Mouse (Mus musculus): ENCODE measurements at regions not wholly inside any gene's neighbourhood (a gene's known extent, or its start where the extent isn't known, plus 50 kb on each side); places are given as distances from the start of the nearest gene placed in this dataset.

GRCm38 (mm10) chr6:31261797-31262540 lies 136.6 kb upstream of the Mkln1 start:
- DNase-seq (ENCODE audit: inconsistent age in 2 of 2, low spot score in 1 of 2) = peak in 1 of 2 experiments; percentile 85

GRCm38 (mm10) chr6:31262651-31263050 lies 135.9 kb upstream of the Mkln1 start:
- peak in 1 of 2 experiments; percentile 36 for DNase-seq (ENCODE audit: inconsistent age in 2 of 2, low spot score in 1 of 2)

GRCm38 (mm10) chr6:31263821-31264220 lies 134.7 kb upstream of the Mkln1 start:
- peak in 1 of 2 experiments; percentile 34 for DNase-seq (ENCODE audit: inconsistent age in 2 of 2, low spot score in 1 of 2)

- DNase-seq (ENCODE audit: inconsistent age in 2 of 2, low spot score in 1 of 2) = no peak
Measured at GRCm38 (mm10) chr6:31266441-31267040, 132.0 kb upstream of the Mkln1 start.

- no peak for DNase-seq (ENCODE audit: inconsistent age in 2 of 2, low spot score in 1 of 2)
Measured at GRCm38 (mm10) chr6:31268057-31268456, 130.5 kb upstream of the Mkln1 start.

GRCm38 (mm10) chr6:31273816-31274215 lies 124.7 kb upstream of the Mkln1 start:
- peak in 1 of 2 experiments; percentile 33 for DNase-seq (ENCODE audit: inconsistent age in 2 of 2, low spot score in 1 of 2)

- peak in 1 of 2 experiments; percentile 46 for DNase-seq (ENCODE audit: inconsistent age in 2 of 2, low spot score in 1 of 2)
Measured at GRCm38 (mm10) chr6:31274236-31274635, 124.3 kb upstream of the Mkln1 start.

GRCm38 (mm10) chr6:31277792-31278191 lies 120.7 kb upstream of the Mkln1 start:
- no peak for DNase-seq (ENCODE audit: inconsistent age in 2 of 2, low spot score in 1 of 2)

GRCm38 (mm10) chr6:31283973-31284372 lies 114.6 kb upstream of the Mkln1 start:
- DNase-seq (ENCODE audit: inconsistent age in 2 of 2, low spot score in 1 of 2) = no peak

GRCm38 (mm10) chr6:31284390-31284789 lies 114.1 kb upstream of the Mkln1 start:
- DNase-seq (ENCODE audit: inconsistent age in 2 of 2, low spot score in 1 of 2) = peak in 1 of 2 experiments; percentile 54

GRCm38 (mm10) chr6:31285064-31285463 lies 113.5 kb upstream of the Mkln1 start:
- DNase-seq (ENCODE audit: inconsistent age in 2 of 2, low spot score in 1 of 2) = no peak

GRCm38 (mm10) chr6:31285981-31286737 lies 112.4 kb upstream of the Mkln1 start:
- peak in 1 of 2 experiments; percentile 60 for DNase-seq (ENCODE audit: inconsistent age in 2 of 2, low spot score in 1 of 2)

- DNase-seq (ENCODE audit: inconsistent age in 2 of 2, low spot score in 1 of 2) = no peak
Measured at GRCm38 (mm10) chr6:31287176-31287575, 111.4 kb upstream of the Mkln1 start.

- DNase-seq (ENCODE audit: inconsistent age in 2 of 2, low spot score in 1 of 2) = peak in 1 of 2 experiments; percentile 62
Measured at GRCm38 (mm10) chr6:31287686-31288085, 110.8 kb upstream of the Mkln1 start.

GRCm38 (mm10) chr6:31288421-31289233 lies 109.9 kb upstream of the Mkln1 start:
- peak; percentile 87 to 94 for DNase-seq (ENCODE audit: inconsistent age in 2 of 2, low spot score in 1 of 2)

- DNase-seq (ENCODE audit: inconsistent age in 2 of 2, low spot score in 1 of 2) = no peak
Measured at GRCm38 (mm10) chr6:31289234-31289486, 109.4 kb upstream of the Mkln1 start.

- DNase-seq (ENCODE audit: inconsistent age in 2 of 2, low spot score in 1 of 2) = no peak
Measured at GRCm38 (mm10) chr6:31292081-31292480, 106.5 kb upstream of the Mkln1 start.

GRCm38 (mm10) chr6:31293008-31293407 lies 105.5 kb upstream of the Mkln1 start:
- DNase-seq (ENCODE audit: inconsistent age in 2 of 2, low spot score in 1 of 2) = no peak

- peak in 1 of 2 experiments; percentile 40 for DNase-seq (ENCODE audit: inconsistent age in 2 of 2, low spot score in 1 of 2)
Measured at GRCm38 (mm10) chr6:31299395-31299794, 99.1 kb upstream of the Mkln1 start.

GRCm38 (mm10) chr6:31305736-31306135 lies 92.8 kb upstream of the Mkln1 start:
- no peak for DNase-seq (ENCODE audit: inconsistent age in 2 of 2, low spot score in 1 of 2)

GRCm38 (mm10) chr6:31307047-31307633 lies 91.4 kb upstream of the Mkln1 start:
- no peak for DNase-seq (ENCODE audit: inconsistent age in 2 of 2, low spot score in 1 of 2)
